Mouse (Mus musculus) CH12.LX (cell line): ENCODE results near the gene Itpr2. TPM values are rescaled to one million over a fixed set of nuclear protein-coding genes. Genes with fewer than 3 reads are reported as not detected.

Source experiments
- DNase-seq: peaks from one replicate; pipeline ENCODE4 v3.0.0-alpha.2; 2013; ENCODE audit errors: extremely low read depth
- H3K27ac ChIP-seq: 2 replicates; pipeline ENCODE4 v1.5.1; 2012; ENCODE audit warnings: low read depth, mild to moderate bottlenecking, control low read depth, moderate library complexity; ENCODE audit not compliant: insufficient read depth
- H3K27me3 ChIP-seq: replicated peaks from 2 replicates; pipeline ENCODE3; 2012; ENCODE audit warnings: inconsistent platforms
- H3K36me3 ChIP-seq, 2 experiments: replicated peaks in 1 of 2; 2 replicates each; pipeline versions ENCODE3 to v1.6.1; 2012; ENCODE audit warnings: inconsistent platforms in 1 of 2, low read length in 1 of 2, mild to moderate bottlenecking in 1 of 2, mixed read lengths in 1 of 2, moderate library complexity in 1 of 2; ENCODE audit not compliant: control insufficient read depth in 1 of 2, insufficient read depth in 1 of 2
- H3K4me1 ChIP-seq, 2 experiments: 2 replicates each; pipeline ENCODE4 v1.6.1; 2012; ENCODE audit warnings: inconsistent platforms in 1 of 2, moderate library complexity in 1 of 2; ENCODE audit not compliant: insufficient read depth in 2 of 2, control insufficient read depth in 1 of 2
- H3K4me2 ChIP-seq: 2 replicates; pipeline ENCODE4 v1.6.1; 2012; ENCODE audit warnings: low read depth, mild to moderate bottlenecking, control low read depth; ENCODE audit not compliant: poor library complexity, insufficient read depth, severe bottlenecking
- H3K4me3 ChIP-seq, 3 experiments: fragments of 150-350 bp in 1 of 3; sonication (generic) in 1 of 3; replicated peaks in 1 of 3; 2 replicates each; pipeline versions ENCODE3 to v1.5.1; 2011 to 2012; ENCODE audit warnings: low read depth in 2 of 3, low read length in 2 of 3, mild to moderate bottlenecking in 2 of 3, moderate library complexity in 2 of 3, control low read depth in 1 of 3, improper control_type of control experiment in 1 of 3, inconsistent platforms in 1 of 3, mixed read lengths in 1 of 3; ENCODE audit not compliant: poor library complexity in 1 of 3
- H3K79me2 ChIP-seq: replicated peaks from 2 replicates; pipeline ENCODE4 v1.6.1; 2012; ENCODE audit warnings: mild to moderate bottlenecking, moderate library complexity; ENCODE audit not compliant: control insufficient read depth, poor library complexity, insufficient read depth, severe bottlenecking; ENCODE audit errors: extremely low read depth
- H3K9ac ChIP-seq: 2 replicates; pipeline ENCODE4 v1.6.1; 2012; ENCODE audit warnings: low read depth, mild to moderate bottlenecking, control low read depth, moderate library complexity; ENCODE audit not compliant: insufficient read depth
- H3K9me3 ChIP-seq: replicated peaks from 2 replicates; pipeline ENCODE3; 2012; ENCODE audit warnings: low read length, inconsistent platforms, mixed read lengths
- BHLHE40 ChIP-seq: IDR thresholded peaks from 2 replicates; pipeline ENCODE4 v1.6.1; 2011; ENCODE audit warnings: mild to moderate bottlenecking, low read depth, low read length, improper control_type of control experiment
- E2F4 ChIP-seq: IDR thresholded peaks from 2 replicates; pipeline ENCODE4 v1.6.1; 2011; ENCODE audit warnings: low read depth, low read length, improper control_type of control experiment; ENCODE audit not compliant: insufficient replicate concordance
- ELF1 ChIP-seq: IDR thresholded peaks from 2 replicates; pipeline ENCODE4 v1.6.1; 2014; ENCODE audit warnings: low read depth, mild to moderate bottlenecking, inconsistent platforms, low read length, improper control_type of control experiment
- EP300 ChIP-seq: IDR thresholded peaks from 2 replicates; pipeline ENCODE4 v1.6.1; 2011; ENCODE audit warnings: low read length, improper control_type of control experiment
- ETS1 ChIP-seq: conservative IDR thresholded peaks from 2 replicates; pipeline ENCODE4 v1.6.1; 2012; ENCODE audit warnings: low read depth, mild to moderate bottlenecking, inconsistent platforms, low read length, improper control_type of control experiment, moderate library complexity
- HCFC1 ChIP-seq: IDR thresholded peaks from 2 replicates; pipeline ENCODE4 v1.6.1; 2012; ENCODE audit warnings: low read depth, mild to moderate bottlenecking, inconsistent platforms, low read length, improper control_type of control experiment
- IRF4 ChIP-seq: IDR thresholded peaks from 2 replicates; pipeline ENCODE4 v1.6.1; 2014; ENCODE audit warnings: low read depth, mild to moderate bottlenecking, inconsistent platforms, low read length, improper control_type of control experiment
- JUN ChIP-seq: IDR thresholded peaks from 2 replicates; pipeline ENCODE4 v1.6.1; 2011; ENCODE audit warnings: low read depth, mild to moderate bottlenecking, low read length, improper control_type of control experiment, moderate library complexity; ENCODE audit not compliant: insufficient read depth
- JUND ChIP-seq: conservative IDR thresholded peaks from 2 replicates; pipeline ENCODE4 v1.6.1; 2011; ENCODE audit warnings: low read depth, low read length, improper control_type of control experiment
- KAT2A ChIP-seq: IDR thresholded peaks from 2 replicates; pipeline ENCODE4 v1.6.1; 2012; ENCODE audit warnings: low read length, improper control_type of control experiment, inconsistent platforms; ENCODE audit not compliant: insufficient replicate concordance
- MAFK ChIP-seq: IDR thresholded peaks from 2 replicates; pipeline ENCODE4 v1.6.1; 2011; ENCODE audit warnings: low read length, improper control_type of control experiment; ENCODE audit not compliant: insufficient replicate concordance
- MAX ChIP-seq: IDR thresholded peaks from 2 replicates; pipeline ENCODE4 v1.6.1; 2011; ENCODE audit warnings: low read length, improper control_type of control experiment
- MEF2A ChIP-seq: IDR thresholded peaks from 2 replicates; pipeline ENCODE4 v1.6.1; 2014; ENCODE audit warnings: low read depth, mild to moderate bottlenecking, inconsistent platforms, low read length, improper control_type of control experiment, borderline replicate concordance
- MXI1 ChIP-seq: IDR thresholded peaks from 2 replicates; pipeline ENCODE4 v1.6.1; 2011; ENCODE audit warnings: mild to moderate bottlenecking, low read depth, low read length, improper control_type of control experiment
- MYC ChIP-seq: IDR thresholded peaks from 2 replicates; pipeline ENCODE4 v1.6.1; 2011; ENCODE audit warnings: low read depth, mild to moderate bottlenecking, improper control_type of control experiment, low read length
- NELFE ChIP-seq: IDR thresholded peaks from 2 replicates; pipeline ENCODE4 v1.6.1; 2011; ENCODE audit warnings: low read depth, low read length, improper control_type of control experiment
- NRF1 ChIP-seq: IDR thresholded peaks from 2 replicates; pipeline ENCODE4 v1.6.1; 2014; ENCODE audit warnings: low read depth, mild to moderate bottlenecking, inconsistent platforms, low read length, improper control_type of control experiment, moderate library complexity
- PAX5 ChIP-seq: IDR thresholded peaks from 2 replicates; pipeline ENCODE4 v1.6.1; 2012; ENCODE audit warnings: low read length, inconsistent platforms, mixed read lengths
- RCOR1 ChIP-seq: conservative IDR thresholded peaks from 2 replicates; pipeline ENCODE4 v1.6.1; 2012; ENCODE audit warnings: low read depth, mild to moderate bottlenecking, inconsistent platforms, low read length, improper control_type of control experiment
- SIN3A ChIP-seq: IDR thresholded peaks from 2 replicates; pipeline ENCODE4 v1.6.1; 2012; ENCODE audit warnings: low read length, improper control_type of control experiment, inconsistent platforms
- SMC3 ChIP-seq: IDR thresholded peaks from 2 replicates; pipeline ENCODE4 v1.6.1; 2011; ENCODE audit warnings: low read depth, low read length, improper control_type of control experiment
- TBP ChIP-seq: conservative IDR thresholded peaks from 2 replicates; pipeline ENCODE4 v1.6.1; 2011; ENCODE audit warnings: low read depth, low read length, improper control_type of control experiment
- TCF12 ChIP-seq: IDR thresholded peaks from 2 replicates; pipeline ENCODE4 v1.6.1; 2014; ENCODE audit warnings: low read depth, mild to moderate bottlenecking, inconsistent platforms, low read length, improper control_type of control experiment
- UBTF ChIP-seq: IDR thresholded peaks from 2 replicates; pipeline ENCODE4 v1.6.1; 2012; ENCODE audit warnings: low read depth, mild to moderate bottlenecking, inconsistent platforms, low read length, improper control_type of control experiment, moderate library complexity
- USF1 ChIP-seq: IDR thresholded peaks from 2 replicates; pipeline ENCODE4 v1.6.1; 2014; ENCODE audit warnings: low read depth, mild to moderate bottlenecking, inconsistent platforms, low read length, improper control_type of control experiment
- USF2 ChIP-seq: conservative IDR thresholded peaks from 2 replicates; pipeline ENCODE4 v1.6.1; 2011; ENCODE audit warnings: low read depth, low read length, improper control_type of control experiment
- ZC3H11A ChIP-seq: IDR thresholded peaks from 2 replicates; pipeline ENCODE4 v1.6.1; 2012; ENCODE audit warnings: low read depth, mild to moderate bottlenecking, inconsistent platforms, low read length, improper control_type of control experiment
- ZMIZ1 ChIP-seq: IDR thresholded peaks from 2 replicates; pipeline ENCODE4 v1.6.1; 2012; ENCODE audit warnings: low read depth, mild to moderate bottlenecking, inconsistent platforms, low read length, improper control_type of control experiment
- dilution Hi-C: fragments of 300-500 bp; cut with MboI; formaldehyde crosslinking; loops from 2 replicates; pipeline ENCODE4 v1.14.3; 2020; ENCODE audit warnings: low sequenced_read_pairs; ENCODE audit not compliant: extremely low pct_unique_long_range_greater_than_20kb, extremely low pct_ligation_motif_present
- in situ Hi-C: fragments of 300-500 bp; cut with MboI; formaldehyde crosslinking; loops from 3 replicates; pipeline ENCODE4 v1.14.3; 2019; ENCODE audit warnings: low sequenced_read_pairs, low pct_ligation_motif_present, low pct_unique_long_range_greater_than_20kb, mixed read lengths
- polyA plus RNA-seq: library from polyadenylated mRNA; unstranded; fragments of >175 nt; gene quantifications from 2 replicates; pipeline ENCODE4 v1.2.1, GENCODE M21; 2012; ENCODE audit warnings: low read depth; ENCODE audit not compliant: insufficient read length
- total RNA-seq, 2 experiments: library from RNA; depleted of rRNA; stranded (reverse); fragments of 300-350 nt in 1 of 2; fragments of >200 nt in 1 of 2; gene quantifications; 2 replicates each; pipeline ENCODE4 v1.2.3; 2012 to 2014

Itpr2 gene
- total and polyA plus RNA-seq, 3 experiments: 3.5 to 8.9 (median 4.4) TPM

DNA sequence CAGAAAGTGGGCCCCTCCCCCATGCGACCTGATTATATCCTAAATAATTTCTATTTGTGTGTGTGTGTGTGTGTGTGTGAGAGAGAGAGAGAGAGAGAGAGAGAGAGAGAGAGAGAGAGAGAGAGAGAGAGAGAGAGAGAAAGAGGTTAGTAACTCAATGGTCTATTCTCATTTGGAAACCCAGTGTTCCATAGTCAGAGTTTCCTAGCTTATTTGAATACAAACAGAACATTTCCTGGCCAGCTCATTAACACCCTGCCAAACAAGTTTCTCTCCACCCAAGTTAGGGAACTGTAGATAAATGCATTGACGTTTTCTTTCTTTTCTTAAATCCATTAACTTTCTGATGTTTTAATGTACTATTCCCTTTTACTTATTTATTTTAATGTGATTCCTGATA, 36.0 kb upstream of the Itpr2 start:
- dilution Hi-C loops: no loop called here
- DNase-seq: peak; percentile 68
- peaks cover 2% of the 10 kb centered on the region for H3K9me3 ChIP-seq
- H3K4me1 ChIP-seq: peaks cover 9 to 18% of the 10 kb centered on the region in 2 experiments
- in situ Hi-C loops: no loop called here
- no peaks in the 10 kb centered on the region for H3K36me3 ChIP-seq
- H3K27ac ChIP-seq: no peak overlapping the region
- no peak overlapping the region for H3K4me2 ChIP-seq
- H3K9ac ChIP-seq: no peak overlapping the region
- H3K27me3 ChIP-seq: no peaks in the 10 kb centered on the region
- H3K79me2 ChIP-seq: no peaks in the 10 kb centered on the region
- peak; percentile 97 for TF ChIP-seq JUND
- peak; percentile 49; the same call in 1 of the 2 replicates for TF ChIP-seq MYC
- peak; percentile 94 for TF ChIP-seq EP300
- no peak for TF ChIP-seq ZMIZ1
- peak; percentile 32 for TF ChIP-seq HCFC1
- peak; percentile 45; the same call in 1 of the 2 replicates for TF ChIP-seq MAX
- TF ChIP-seq IRF4: peak; percentile 78
- peak; percentile 53; the same call in 1 of the 2 replicates for TF ChIP-seq RCOR1
- peak; percentile 39; the same call in 1 of the 2 replicates for TF ChIP-seq TCF12
- TF ChIP-seq ZC3H11A: no peak
- TF ChIP-seq NRF1: no peak
- peak; percentile 87 for TF ChIP-seq JUN
- TF ChIP-seq BHLHE40: peak; percentile 50
- TF ChIP-seq E2F4: no peak
- peak; percentile 47 for TF ChIP-seq ELF1
- peak; percentile 70 for TF ChIP-seq ETS1
- TF ChIP-seq MEF2A: peak; percentile 80
- TF ChIP-seq UBTF: no peak
- no peak for TF ChIP-seq SIN3A
- H3K4me3 ChIP-seq: no peak overlapping the region

DNA sequence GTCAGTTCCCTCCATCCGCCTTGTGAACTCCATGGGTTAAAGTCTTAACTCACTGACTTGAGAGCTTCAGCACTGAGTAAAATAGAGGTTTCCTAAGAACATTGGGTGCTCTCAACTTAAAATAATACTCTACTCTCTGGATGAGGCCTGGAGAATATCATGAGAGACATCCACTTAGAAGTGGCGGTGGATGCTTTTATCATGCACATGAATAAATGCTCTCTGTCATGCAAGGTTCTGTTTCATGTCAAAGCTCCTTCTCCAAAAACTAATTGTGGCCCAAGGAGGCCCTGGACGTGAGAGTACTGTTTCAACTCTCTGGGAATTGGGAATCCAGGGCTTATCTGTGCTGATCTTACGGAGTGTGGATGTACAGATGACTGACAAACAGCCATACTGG, 35.1 kb upstream of the Itpr2 start:
- no peaks in the 10 kb centered on the region for H3K79me2 ChIP-seq
- dilution Hi-C loops (no loop called here), in situ Hi-C loops (no loop called here)
- TF ChIP-seq MAFK (no peak), USF2 (no peak), KAT2A (no peak), PAX5 (no peak), IRF4 (no peak), SIN3A (no peak), USF1 (no peak), E2F4 (no peak), MYC (no peak), ETS1 (no peak), MEF2A (no peak), EP300 (no peak), ZMIZ1 (no peak), MXI1 (no peak), SMC3 (no peak), TBP (no peak), NELFE (no peak)
- H3K9me3 ChIP-seq: peaks cover 2% of the 10 kb centered on the region
- no peak overlapping the region for H3K4me2 ChIP-seq
- H3K27me3 ChIP-seq: no peaks in the 10 kb centered on the region
- H3K27ac ChIP-seq: no peak overlapping the region
- H3K4me1 ChIP-seq: peaks cover 9 to 18% of the 10 kb centered on the region in 2 experiments
- no peak for DNase-seq
- H3K36me3 ChIP-seq: no peaks in the 10 kb centered on the region
- no peak overlapping the region for H3K4me3 ChIP-seq
- H3K9ac ChIP-seq: no peak overlapping the region
